Mouse (Mus musculus) yolk sac, embryonic 10.5 days (tissue): ENCODE measurements around the gene Cdiptos.

Experiments used
- DNase-seq: peaks from one replicate; pipeline ENCODE4 v3.0.0-alpha.2; 2017; ENCODE audit warnings: low spot score

Cdiptos gene

GRCm38 (mm10) chr7:126975950-126976866 lies at the start of gene Cdiptos:
Cdiptos (minus strand) TSS chr7:126976098.
- DNase-seq = peak; percentile 92

DNA sequence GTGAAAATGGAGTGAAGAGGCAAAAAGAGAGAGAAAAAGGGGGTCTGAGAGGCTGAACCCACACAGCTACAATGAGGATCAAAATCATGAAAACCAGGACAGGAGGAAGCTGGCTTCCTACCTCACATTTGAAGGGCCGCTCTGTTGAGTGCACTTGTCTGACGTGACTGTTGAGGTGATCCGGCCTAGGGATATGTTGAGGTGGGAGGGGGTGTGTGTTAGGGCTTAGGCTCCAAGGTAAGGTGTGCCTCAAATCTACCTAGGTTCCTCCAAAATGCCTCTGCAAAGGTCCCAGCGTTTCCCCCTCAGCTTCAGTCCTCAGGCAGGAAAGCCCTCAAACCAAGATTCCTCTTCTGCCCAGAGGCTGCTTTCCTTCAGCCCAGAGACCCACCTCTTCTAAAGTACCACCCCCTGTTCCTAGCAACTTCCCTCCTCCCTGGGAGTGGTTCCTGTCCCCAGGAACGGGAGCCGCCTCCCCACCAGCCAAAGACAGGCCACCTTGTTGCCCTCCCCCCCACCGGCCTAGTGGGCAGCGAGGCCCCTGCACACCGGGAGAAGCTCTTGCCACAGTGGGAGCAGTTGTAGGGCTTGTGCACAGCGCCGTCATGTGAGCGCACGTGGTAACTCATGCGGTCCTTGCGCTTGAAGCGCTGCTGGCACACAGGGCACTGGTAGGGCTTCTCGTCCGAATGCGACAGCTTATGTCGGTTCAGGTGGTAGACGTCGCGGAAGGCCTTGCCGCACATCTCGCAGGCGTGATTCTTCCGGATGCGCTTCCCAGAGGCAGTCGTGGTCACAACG lies 49.1 kb upstream of the Cdiptos start:
- DNase-seq = peak; percentile 90

- no peak for DNase-seq
Measured at GRCm38 (mm10) chr7:127023896-127024690, 48.2 kb upstream of the Cdiptos start.

GRCm38 (mm10) chr7:127023272-127023691 lies 47.4 kb upstream of the Cdiptos start:
- no peak for DNase-seq

DNA sequence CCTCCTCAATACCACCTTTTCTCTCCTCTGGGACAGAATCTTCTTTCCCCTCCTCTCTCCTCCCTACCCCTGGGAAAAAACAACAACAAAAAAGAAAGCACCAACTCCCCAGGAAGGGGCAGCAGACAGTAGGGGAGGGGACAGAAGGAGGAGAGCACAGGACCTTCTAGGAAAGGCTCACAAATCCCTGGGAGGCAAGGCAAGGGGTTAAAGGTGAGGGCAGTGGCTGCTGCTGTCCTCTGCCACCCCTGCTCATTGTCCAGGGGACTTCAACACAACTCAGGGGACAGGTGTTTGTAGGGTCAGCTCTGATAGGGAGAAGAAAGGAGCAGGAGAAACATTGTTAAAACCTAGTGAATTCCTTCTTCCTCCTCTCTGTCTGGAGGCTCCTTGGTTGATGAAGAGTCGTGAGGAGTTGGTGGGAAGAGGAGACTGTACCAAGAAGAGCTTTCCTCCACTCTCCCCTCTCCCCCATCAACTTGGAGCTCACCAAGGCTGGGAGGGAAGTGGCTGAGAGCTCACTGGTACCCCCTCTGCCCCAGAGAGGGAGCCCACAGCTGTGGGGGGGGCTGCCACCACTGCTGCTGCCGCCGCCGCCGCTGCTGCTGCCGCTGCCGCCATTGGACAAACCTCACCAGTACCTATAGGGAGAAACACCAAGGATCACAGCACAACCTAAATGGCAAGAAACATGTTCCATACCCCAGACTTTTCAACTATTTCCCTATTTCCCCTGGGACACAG lies 46.8 kb upstream of the Cdiptos start:
- no peak for DNase-seq

DNA sequence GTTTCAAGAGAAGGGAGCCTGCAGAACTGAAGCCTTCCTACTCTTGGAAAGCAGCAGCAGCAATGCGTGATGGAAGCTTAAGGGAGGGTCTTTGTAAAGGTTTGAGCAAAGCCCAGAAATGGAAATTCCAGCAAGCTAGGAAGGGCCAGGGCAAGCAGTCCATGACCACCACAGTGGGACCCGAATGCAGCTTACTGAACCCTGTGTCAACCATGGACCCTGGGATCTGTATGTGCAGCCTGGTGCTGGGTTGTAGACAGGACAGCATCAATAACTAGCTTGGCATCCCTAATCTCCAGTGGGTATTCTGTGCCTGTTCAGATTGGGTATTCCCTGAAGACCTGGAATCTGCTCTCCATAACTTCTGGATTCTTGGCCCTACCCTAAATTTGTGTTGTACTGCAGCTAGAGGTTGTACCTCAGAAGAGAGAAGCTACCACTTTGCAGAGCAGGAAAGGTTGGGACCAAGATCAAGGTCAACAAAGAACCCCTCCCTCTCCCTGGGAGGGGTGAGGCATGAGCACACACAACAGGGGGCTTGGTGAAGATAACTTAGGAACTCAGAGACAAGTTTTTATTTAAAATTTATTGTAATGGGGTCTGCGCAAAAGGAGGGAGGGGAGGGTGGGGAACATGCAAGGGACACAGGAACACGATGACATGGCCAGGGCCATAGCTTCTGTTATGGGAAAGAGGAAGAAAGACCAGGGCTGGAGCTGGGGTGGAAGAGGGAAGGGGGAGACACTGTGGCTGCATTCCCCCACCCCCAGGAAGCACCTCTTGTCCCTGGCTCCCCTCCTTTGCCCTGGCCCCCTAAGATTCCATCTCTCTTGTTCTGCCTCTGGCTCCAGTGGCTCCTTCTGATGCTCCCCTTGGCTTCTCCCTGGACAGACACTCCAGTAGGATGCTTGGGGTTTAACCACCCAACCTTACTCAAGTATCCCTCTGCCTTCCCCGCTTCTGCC lies 45.9 kb upstream of the Cdiptos start:
- DNase-seq = no peak

DNA sequence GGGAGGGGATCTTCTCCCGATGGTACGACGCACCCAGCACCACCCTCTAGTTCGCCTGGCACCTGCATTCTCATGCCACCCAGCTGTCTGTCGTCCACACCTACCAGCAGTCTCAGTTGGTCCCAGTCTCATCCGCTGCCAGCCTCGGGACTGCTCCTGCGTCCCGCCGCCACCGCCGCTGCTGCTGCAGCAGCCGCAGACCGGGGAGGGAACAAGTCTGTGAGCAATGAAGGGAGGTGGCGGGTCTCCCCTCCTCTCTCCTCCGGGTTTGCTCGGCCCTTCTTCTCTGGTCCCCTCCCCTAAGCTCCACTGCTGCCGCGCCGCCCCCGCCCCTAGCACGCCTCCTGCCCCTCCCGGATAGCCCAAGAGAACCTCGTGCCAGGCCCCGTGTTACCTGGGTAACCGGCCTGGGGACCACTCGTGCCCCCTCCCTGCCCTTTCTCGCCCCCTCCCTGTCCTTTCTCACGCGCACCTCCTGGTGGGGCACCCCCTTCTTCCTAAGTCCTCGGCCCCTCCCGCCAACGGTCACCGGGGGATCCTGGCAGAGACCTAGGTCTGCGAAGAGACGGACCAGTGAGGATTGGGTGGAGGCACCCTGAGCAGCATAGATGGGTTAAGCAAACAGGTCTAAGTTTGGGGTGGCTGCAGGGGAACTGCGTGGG lies 45.1 kb upstream of the Cdiptos start, which contains the start of the genes Gm42742 and Prrt2:
Gm42742 (minus strand) TSS at position 197 of the 662 bp plus-strand sequence.
Prrt2 (minus strand) TSS at position 311 of the 662 bp plus-strand sequence.
- DNase-seq = peak; percentile 73

GRCm38 (mm10) chr7:127020491-127020890 lies 44.6 kb upstream of the Cdiptos start:
- DNase-seq = no peak

DNA sequence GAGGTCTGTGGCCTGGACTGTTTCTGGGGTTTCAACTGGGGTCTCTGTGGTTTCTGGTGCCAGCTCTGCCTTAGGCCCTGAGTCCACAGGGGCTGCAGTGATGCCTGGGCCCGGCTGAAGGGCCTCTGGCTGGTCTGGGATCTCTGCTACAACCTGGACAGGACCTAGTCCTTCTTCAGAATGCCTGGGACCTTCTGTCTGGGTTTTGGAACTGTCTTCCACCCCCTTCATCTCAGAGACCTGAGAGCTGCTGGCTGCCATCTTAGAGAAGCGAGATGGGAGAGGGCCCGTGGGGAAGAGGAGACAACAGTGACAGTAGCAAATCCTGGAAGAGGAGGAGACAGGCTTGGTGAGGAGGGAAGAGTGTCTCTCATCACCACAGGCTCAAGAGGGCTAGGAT lies 44.1 kb upstream of the Cdiptos start:
- no peak for DNase-seq

DNA sequence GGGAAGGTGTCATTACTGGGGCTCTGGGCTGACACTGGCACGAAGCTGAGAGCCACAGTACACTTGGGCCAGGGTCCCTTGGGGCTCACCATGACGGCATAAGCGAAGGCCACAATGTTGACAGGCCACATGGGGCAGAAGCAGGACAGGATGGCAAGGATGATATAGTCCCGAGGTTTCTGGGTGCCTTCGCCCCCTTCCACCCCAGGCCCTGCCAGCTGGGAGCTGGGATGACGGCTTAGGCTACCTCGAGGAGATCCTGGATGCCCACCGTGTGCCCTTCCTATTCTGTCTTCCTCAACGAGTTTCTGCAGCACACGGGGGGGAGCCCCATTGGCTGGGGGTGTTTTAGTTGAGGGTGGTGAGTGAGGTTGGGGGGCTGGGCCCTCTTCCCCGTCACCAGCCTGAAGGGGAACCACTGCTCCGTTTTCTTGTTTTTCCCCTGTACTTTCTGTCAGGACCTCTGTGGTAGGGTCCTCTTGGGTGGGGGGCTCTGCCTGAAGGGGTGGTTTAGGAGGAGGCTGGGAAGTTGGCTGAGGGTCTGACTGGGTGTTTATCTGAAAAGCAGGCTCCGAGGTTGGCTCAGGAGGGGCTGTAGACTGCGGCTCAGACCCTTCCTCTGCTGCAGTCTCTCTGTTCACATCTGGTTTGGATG lies 43.5 kb upstream of the Cdiptos start:
- DNase-seq = no peak

GRCm38 (mm10) chr7:127018416-127019305 lies 42.8 kb upstream of the Cdiptos start:
- DNase-seq = no peak

GRCm38 (mm10) chr7:127017950-127018345 lies 42.0 kb upstream of the Cdiptos start:
- DNase-seq = no peak

DNA sequence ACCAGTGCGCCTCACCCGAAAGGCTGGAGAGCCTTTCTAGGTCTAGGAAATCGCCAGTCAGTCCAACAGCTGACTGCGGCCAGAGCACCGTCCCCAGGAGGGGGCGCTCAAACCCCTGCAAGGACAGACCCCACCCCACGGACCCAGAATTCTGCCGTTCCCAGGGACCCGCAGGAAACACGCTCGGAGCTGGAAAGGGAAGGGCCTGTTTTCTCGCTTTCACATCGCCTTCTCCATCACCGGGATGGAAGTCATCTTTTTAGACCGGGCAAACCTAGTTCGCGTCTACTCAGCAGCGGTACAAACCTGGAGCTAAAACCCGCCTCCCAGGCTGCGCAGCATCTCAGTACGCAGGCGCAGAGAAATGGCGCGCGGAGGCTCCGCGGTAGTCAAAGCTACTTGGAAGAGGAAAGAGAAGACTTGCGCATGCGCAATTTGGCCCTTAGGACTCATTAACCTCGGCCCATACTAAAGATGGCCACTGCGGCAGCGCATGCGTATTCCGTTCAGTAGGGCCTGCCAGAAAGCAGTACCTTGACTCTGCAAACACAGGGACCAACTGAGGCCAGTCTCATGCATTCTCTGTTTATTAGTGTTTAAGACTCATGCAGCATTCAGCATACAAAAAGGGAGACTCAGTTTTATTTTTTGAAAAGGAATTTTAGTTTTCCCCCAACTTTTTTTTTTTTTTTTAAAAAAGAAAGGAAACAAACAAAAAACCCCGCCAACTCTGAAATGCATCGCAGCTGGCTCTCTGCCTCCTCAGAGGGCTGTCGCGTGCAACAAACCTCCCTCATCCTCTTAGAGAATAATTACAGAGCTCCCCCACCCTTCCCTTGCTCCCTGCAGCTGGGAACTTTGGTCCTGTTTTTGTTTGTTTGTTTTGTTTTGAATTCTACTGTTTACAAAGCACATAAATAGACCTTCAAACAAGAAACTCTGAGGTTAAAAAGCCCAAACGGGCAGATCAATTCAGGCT lies 41.4 kb upstream of the Cdiptos start, which contains the start of gene Pagr1a:
Pagr1a (minus strand) TSS at position 382 of the 979 bp plus-strand sequence.
- peak; percentile 98 for DNase-seq

DNA sequence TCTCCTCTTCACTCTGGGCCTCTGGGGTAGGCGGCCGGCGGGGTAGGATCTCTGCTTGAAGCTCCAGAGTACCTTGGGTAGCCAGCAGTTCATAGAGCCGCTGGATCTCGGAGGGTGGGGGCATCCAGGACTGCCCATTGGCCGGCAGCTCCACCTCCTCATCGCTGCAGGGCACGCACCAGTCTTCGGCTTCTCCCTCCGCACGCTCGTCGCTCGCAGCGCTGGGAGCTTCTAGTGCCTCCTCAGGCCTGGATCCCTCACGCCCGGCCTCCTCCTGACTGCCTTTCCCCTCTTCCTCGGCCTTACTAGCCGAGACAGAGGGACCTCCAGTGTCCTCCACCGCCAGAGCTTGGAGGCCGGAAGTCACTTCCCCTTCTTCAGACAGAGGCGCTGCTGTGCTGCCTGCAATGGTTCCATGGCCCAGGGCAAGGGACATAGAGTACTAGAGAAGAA lies 40.6 kb upstream of the Cdiptos start:
- no peak for DNase-seq

- DNase-seq = no peak
Measured at GRCm38 (mm10) chr7:127016481-127016485, 40.4 kb upstream of the Cdiptos start, which contains the start of gene Pagr1b. Pagr1b (minus strand) TSS chr7:127016484.

DNA sequence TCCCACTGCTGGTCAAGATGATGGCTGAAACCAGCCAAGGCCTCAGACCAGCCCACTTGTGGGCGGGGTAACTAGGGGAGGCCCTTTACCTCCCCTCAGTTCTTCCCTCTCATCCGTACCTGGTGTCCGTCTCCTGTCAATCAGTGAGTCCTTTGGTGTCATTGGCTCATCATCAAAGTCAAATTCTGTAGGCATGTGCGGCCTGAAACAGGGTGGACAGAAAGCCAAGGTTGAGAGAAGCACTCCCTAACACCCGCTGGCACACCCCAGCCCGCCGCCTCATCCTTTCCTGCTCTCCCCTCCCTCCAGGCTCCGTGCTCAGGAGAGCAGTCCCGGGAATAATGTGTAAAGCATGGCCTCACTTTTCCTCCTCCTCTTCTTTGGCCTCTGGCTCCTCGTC lies 40.2 kb upstream of the Cdiptos start:
- DNase-seq = peak; percentile 84

DNA sequence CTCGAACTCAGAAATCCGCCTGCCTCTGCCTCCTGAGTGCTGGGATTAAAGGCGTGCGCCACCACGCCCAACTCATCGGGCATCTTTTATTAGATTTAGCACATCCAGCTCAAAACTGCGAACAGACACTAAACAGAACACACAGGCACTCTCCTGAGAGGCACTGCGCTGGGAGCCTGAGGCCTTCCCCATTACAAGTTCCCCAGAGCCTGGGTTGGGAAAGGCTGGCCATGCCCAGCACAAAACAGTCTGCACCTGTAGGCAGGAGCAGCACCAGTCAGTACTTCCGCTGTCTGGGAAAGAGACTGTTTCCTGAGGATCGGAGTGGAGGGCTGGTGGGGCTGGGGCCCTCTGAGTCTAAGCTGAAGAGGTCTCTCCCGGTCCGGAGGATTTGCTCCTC lies 39.1 kb upstream of the Cdiptos start:
- no peak for DNase-seq
